Mouse (Mus musculus): ENCODE results near the gene Fam198a.

Fam198a gene

GRCm38 (mm10) chr9:121982214-121982613, 31.4 kb downstream of the Fam198a start:
- no peak for DNase-seq (ENCODE audit: low read depth)

- no peak for DNase-seq (ENCODE audit: low read depth)
Measured at GRCm38 (mm10) chr9:121982665-121983064, 31.9 kb downstream of the Fam198a start.

- peak; percentile 55 for DNase-seq (ENCODE audit: low read depth)
Measured at GRCm38 (mm10) chr9:121983504-121983903, 32.7 kb downstream of the Fam198a start.

GRCm38 (mm10) chr9:121984465-121985461, 34.0 kb downstream of the Fam198a start:
- DNase-seq (ENCODE audit: low read depth) = peak; percentile 76

- DNase-seq (ENCODE audit: low read depth) = no peak
Measured at GRCm38 (mm10) chr9:121988910-121989309, 38.1 kb downstream of the Fam198a start.

- DNase-seq (ENCODE audit: low read depth) = no peak
Measured at GRCm38 (mm10) chr9:121989536-121989935, 38.7 kb downstream of the Fam198a start.

GRCm38 (mm10) chr9:121991041-121991440, 40.3 kb downstream of the Fam198a start:
- DNase-seq (ENCODE audit: low read depth) = no peak

- DNase-seq (ENCODE audit: low read depth) = no peak
Measured at GRCm38 (mm10) chr9:121993047-121993446, 42.3 kb downstream of the Fam198a start.

GRCm38 (mm10) chr9:121995077-121995476, 44.3 kb downstream of the Fam198a start:
- no peak for DNase-seq (ENCODE audit: low read depth)

- no peak for DNase-seq (ENCODE audit: low read depth)
Measured at GRCm38 (mm10) chr9:121995508-121996131, 44.8 kb downstream of the Fam198a start.

GRCm38 (mm10) chr9:121997010-121997409, 46.2 kb downstream of the Fam198a start, which contains the start of gene Pomgnt2:
TSS of gene Pomgnt2 (minus strand) at chr9:121997110.
- DNase-seq (ENCODE audit: low read depth) = no peak

- DNase-seq (ENCODE audit: low read depth) = no peak
Measured at GRCm38 (mm10) chr9:121997978-121998377, 47.2 kb downstream of the Fam198a start.

- no peak for DNase-seq (ENCODE audit: low read depth)
Measured at GRCm38 (mm10) chr9:122006175-122006574, 55.4 kb downstream of the Fam198a start.

GRCm38 (mm10) chr9:122006609-122007008, 55.8 kb downstream of the Fam198a start:
- no peak for DNase-seq (ENCODE audit: low read depth)

- DNase-seq (ENCODE audit: low read depth) = no peak
Measured at GRCm38 (mm10) chr9:122008876-122009275, 58.1 kb downstream of the Fam198a start.

- DNase-seq (ENCODE audit: low read depth) = no peak
Measured at GRCm38 (mm10) chr9:122010751-122011150, 60.0 kb downstream of the Fam198a start.

GRCm38 (mm10) chr9:122012816-122013215, 62.0 kb downstream of the Fam198a start:
- DNase-seq (ENCODE audit: low read depth) = no peak

- DNase-seq (ENCODE audit: low read depth) = peak; percentile 34
Measured at GRCm38 (mm10) chr9:122013629-122014028, 62.8 kb downstream of the Fam198a start.

GRCm38 (mm10) chr9:122014241-122014667, 63.5 kb downstream of the Fam198a start:
- peak; percentile 84 for DNase-seq (ENCODE audit: low read depth)

GRCm38 (mm10) chr9:122018079-122018478, 67.3 kb downstream of the Fam198a start:
- no peak for DNase-seq (ENCODE audit: low read depth)

- DNase-seq (ENCODE audit: low read depth) = peak; percentile 44
Measured at GRCm38 (mm10) chr9:122018782-122019395, 68.1 kb downstream of the Fam198a start.

GRCm38 (mm10) chr9:122020321-122020720, 69.5 kb downstream of the Fam198a start:
- no peak for DNase-seq (ENCODE audit: low read depth)
